Mouse (Mus musculus): ENCODE results near the gene Snrnp27. TPM values are rescaled to one million over a fixed set of nuclear protein-coding genes. Genes with fewer than 3 reads are reported as not detected.

Snrnp27 gene
- polyA plus RNA-seq, 1 experiment, result 14.0 TPM

DNA sequence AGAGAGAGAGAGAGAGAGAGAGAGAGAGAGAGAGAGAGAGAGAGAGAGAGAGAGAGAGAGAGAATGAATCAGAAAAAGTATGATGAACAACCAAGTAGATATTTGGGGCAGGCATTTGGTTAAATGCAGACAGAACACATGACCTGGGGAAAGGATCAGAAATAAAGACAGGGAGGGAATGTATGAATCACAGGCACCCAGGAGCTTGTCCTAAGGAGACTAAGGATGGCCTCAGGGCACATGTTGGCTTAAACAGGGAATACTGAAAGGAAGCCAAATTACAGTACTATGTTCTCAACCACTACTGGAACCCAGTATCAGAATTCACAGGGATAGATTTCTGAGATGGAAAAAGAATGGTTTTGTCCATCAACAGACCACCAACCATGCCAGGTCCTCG lies 2.6 kb upstream of the Snrnp27 start:
- WGBS, result 89% methylated on average over 1 of the region's 1 CpGs

DNA sequence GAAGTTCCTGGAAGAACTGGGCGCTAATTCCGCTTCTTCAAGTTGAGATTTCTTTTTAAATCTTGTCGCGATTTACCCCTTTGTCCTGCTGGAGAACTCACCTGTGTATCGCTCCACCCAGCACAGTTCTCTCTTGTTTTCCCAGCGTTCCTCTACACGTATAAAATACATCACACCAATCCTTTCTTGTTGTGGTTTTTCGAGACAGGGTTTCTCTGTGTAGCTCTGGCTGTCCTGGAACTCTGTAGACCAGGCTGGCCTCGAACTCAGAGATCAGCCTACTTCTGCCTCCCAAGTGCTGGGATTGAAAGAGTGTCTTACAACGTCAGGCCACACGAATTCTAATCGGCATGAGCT lies 311 bp upstream of the Snrnp27 start:
- Histone ChIP-seq H3K27me3 (ENCODE audit: control insufficient read depth, insufficient read depth, low read length) (no peaks in the 10 kb centered on the region), H3K4me3 (ENCODE audit: control insufficient read depth, insufficient read depth, low read length) (peak overlapping the region; percentile 88), H3K27ac (ENCODE audit: control insufficient read depth, insufficient read depth, low read length) (no peak overlapping the region), H3K4me1 (replicated peaks; ENCODE audit: control insufficient read depth, insufficient read depth, low read length) (0 out of 2 replicates have a peak, but pooled peaks cover 4% of the 10 kb centered on the region), H3K36me3 (ENCODE audit: control insufficient read depth, insufficient read depth, low read length) (peaks cover 28% of the 10 kb centered on the region)
- no peak for DNase-seq
- TF ChIP-seq CTCF (IDR thresholded peaks at IDR 0.05; ENCODE audit: borderline replicate concordance, control insufficient read depth, extremely low read depth, insufficient read depth, low read length, poor library complexity) (no peak), POLR2A (IDR thresholded peaks at IDR 0.05; ENCODE audit: control insufficient read depth, extremely low read depth, insufficient read depth, low read length, poor library complexity) (no peak)
- 42% methylated on average over 12 of the region's 12 CpGs for WGBS

More for the DNA sequence above, 2.6 kb upstream of the Snrnp27 start:
- no peak overlapping the region for H3K27ac ChIP-seq (ENCODE audit: control insufficient read depth, insufficient read depth, low read length)
- peaks cover 19% of the 10 kb centered on the region for H3K36me3 ChIP-seq (ENCODE audit: control insufficient read depth, insufficient read depth, low read length)
- no peak for TF ChIP-seq POLR2A (IDR thresholded peaks at IDR 0.05; ENCODE audit: control insufficient read depth, extremely low read depth, insufficient read depth, low read length, poor library complexity)
- no peak for DNase-seq
- no peak overlapping the region for H3K4me3 ChIP-seq (ENCODE audit: control insufficient read depth, insufficient read depth, low read length)
- H3K27me3 ChIP-seq (ENCODE audit: control insufficient read depth, insufficient read depth, low read length), result no peaks in the 10 kb centered on the region
- 0 out of 2 replicates have a peak, but pooled peaks cover 4% of the 10 kb centered on the region for H3K4me1 ChIP-seq (replicated peaks; ENCODE audit: control insufficient read depth, insufficient read depth, low read length)

DNA sequence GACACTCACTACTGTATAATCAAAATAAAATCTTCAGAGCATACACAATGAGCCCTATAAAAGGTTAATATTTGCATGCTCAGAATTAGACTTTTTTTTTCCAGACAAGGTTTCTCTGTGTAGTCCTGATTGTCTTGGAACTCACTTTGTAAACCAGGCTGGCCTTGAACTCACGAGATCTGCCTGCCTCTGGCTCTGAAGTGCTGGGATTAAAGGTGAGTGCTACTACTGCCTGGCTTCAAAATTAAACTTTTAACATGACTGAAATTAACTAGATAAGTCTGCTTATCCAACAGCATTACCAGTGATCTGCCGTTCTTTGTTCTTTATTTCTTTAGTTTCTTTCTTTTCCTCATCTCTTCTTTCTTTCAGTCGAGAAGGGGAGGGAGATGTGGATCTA lies 3.0 kb downstream of the Snrnp27 start:
- TF ChIP-seq CTCF (IDR thresholded peaks at IDR 0.05; ENCODE audit: borderline replicate concordance, control insufficient read depth, extremely low read depth, insufficient read depth, low read length, poor library complexity), result no peak
- TF ChIP-seq POLR2A (IDR thresholded peaks at IDR 0.05; ENCODE audit: control insufficient read depth, extremely low read depth, insufficient read depth, low read length, poor library complexity), result no peak
- Histone ChIP-seq H3K27me3 (ENCODE audit: control insufficient read depth, insufficient read depth, low read length) (no peaks in the 10 kb centered on the region), H3K4me1 (replicated peaks; ENCODE audit: control insufficient read depth, insufficient read depth, low read length) (0 out of 2 replicates have a peak, but pooled peaks cover 4% of the 10 kb centered on the region), H3K36me3 (ENCODE audit: control insufficient read depth, insufficient read depth, low read length) (peaks cover 52% of the 10 kb centered on the region), H3K27ac (ENCODE audit: control insufficient read depth, insufficient read depth, low read length) (no peak overlapping the region), H3K4me3 (ENCODE audit: control insufficient read depth, insufficient read depth, low read length) (no peak overlapping the region)
- no peak for DNase-seq
- WGBS, result 93% methylated on average over 3 of the region's 3 CpGs

DNA sequence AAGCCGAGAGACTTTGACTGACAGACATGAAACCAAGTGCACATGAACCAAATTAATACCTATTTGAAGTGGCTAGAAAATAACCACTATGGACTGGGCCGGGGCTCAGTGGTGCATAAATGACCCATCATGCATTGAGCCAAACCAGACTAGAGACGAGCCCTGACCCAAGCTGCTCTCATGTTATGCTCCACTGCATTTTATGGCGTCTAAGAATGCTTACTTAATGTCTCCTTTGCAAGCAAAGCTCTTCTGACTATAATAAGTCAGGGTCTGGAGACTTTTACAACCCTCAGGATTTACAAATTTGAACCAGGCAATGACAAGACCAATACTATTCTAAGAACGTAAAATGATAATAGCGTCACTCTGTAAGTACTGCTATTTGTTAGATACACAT lies 6.0 kb downstream of the Snrnp27 start:
- Histone ChIP-seq H3K36me3 (ENCODE audit: control insufficient read depth, insufficient read depth, low read length) (peaks cover 72% of the 10 kb centered on the region), H3K27ac (ENCODE audit: control insufficient read depth, insufficient read depth, low read length) (no peak overlapping the region), H3K4me1 (replicated peaks; ENCODE audit: control insufficient read depth, insufficient read depth, low read length) (no peaks in the 10 kb centered on the region), H3K4me3 (ENCODE audit: control insufficient read depth, insufficient read depth, low read length) (no peak overlapping the region), H3K27me3 (ENCODE audit: control insufficient read depth, insufficient read depth, low read length) (no peaks in the 10 kb centered on the region)
- 94% methylated on average over 6 of the region's 6 CpGs for WGBS
- DNase-seq, result no peak
- TF ChIP-seq CTCF (IDR thresholded peaks at IDR 0.05; ENCODE audit: borderline replicate concordance, control insufficient read depth, extremely low read depth, insufficient read depth, low read length, poor library complexity) (no peak), POLR2A (IDR thresholded peaks at IDR 0.05; ENCODE audit: control insufficient read depth, extremely low read depth, insufficient read depth, low read length, poor library complexity) (no peak)

DNA sequence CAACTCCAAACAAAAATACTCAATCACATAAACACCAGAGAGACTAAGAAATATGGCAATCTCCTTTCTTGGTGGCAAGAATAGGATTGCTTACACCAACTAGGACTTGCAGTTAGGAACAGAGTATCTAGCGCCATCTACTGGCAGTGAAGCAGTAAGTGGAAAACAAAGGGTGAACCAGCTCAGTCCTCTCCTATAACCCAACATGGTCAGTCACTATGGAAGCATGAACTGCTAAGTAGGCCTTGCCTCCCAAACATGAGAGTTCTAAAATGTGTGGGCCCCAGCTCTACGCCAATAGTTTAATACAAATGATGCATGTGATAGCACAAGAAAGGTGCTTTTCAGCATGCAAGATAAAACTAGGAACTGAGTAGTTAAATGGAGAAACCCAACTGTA lies 13.4 kb downstream of the Snrnp27 start:
- WGBS, result 27% methylated on average over 2 of the region's 2 CpGs
- peak; percentile 53 for DNase-seq
- Histone ChIP-seq H3K4me3 (ENCODE audit: control insufficient read depth, insufficient read depth, low read length) (no peak overlapping the region), H3K27me3 (ENCODE audit: control insufficient read depth, insufficient read depth, low read length) (no peaks in the 10 kb centered on the region), H3K27ac (ENCODE audit: control insufficient read depth, insufficient read depth, low read length) (no peak overlapping the region), H3K36me3 (ENCODE audit: control insufficient read depth, insufficient read depth, low read length) (peaks cover 28% of the 10 kb centered on the region), H3K4me1 (replicated peaks; ENCODE audit: control insufficient read depth, insufficient read depth, low read length) (peaks cover 6% of the 10 kb centered on the region; the same call in 1 of the 2 replicates)
- no peak for TF ChIP-seq CTCF (IDR thresholded peaks at IDR 0.05; ENCODE audit: borderline replicate concordance, control insufficient read depth, extremely low read depth, insufficient read depth, low read length, poor library complexity)
- TF ChIP-seq POLR2A (IDR thresholded peaks at IDR 0.05; ENCODE audit: control insufficient read depth, extremely low read depth, insufficient read depth, low read length, poor library complexity), result no peak

DNA sequence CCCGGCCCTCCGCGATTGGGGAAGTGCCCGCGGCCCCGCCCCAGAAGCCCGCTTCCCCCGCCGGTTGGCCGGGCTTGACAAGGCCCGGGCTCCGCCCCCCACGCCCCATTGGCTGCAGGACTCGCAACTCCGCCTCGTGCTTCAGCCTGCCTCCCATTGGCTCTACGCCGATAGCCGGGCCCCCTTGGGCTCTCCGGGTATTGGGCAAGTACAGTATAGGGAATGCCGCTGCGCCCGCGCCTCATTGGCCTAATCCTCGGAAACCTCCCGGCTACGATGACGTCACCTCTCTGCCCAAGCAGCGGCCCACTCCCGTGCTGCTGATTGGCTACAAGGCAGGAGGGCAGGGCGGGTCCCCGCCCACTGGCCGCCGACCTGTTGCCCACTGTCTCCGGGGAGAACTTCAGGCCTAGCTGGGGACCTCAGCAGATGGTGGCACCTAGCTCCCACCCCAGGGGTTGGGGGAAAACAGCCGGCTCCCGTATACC lies 15.0 kb downstream of the Snrnp27 start:
- 2% methylated on average over 36 of the region's 37 CpGs for WGBS
- Histone ChIP-seq H3K36me3 (ENCODE audit: control insufficient read depth, insufficient read depth, low read length) (peaks cover 12% of the 10 kb centered on the region; the same call in 1 of the 2 replicates), H3K27ac (ENCODE audit: control insufficient read depth, insufficient read depth, low read length) (peak overlapping the region; percentile 47; the same call in 1 of the 2 replicates), H3K4me1 (replicated peaks; ENCODE audit: control insufficient read depth, insufficient read depth, low read length) (peaks cover 6% of the 10 kb centered on the region; the same call in 1 of the 2 replicates), H3K4me3 (ENCODE audit: control insufficient read depth, insufficient read depth, low read length) (peak overlapping the region; percentile 57), H3K27me3 (ENCODE audit: control insufficient read depth, insufficient read depth, low read length) (no peaks in the 10 kb centered on the region)
- DNase-seq, result peak; percentile 100
- TF ChIP-seq POLR2A (IDR thresholded peaks at IDR 0.05; ENCODE audit: control insufficient read depth, extremely low read depth, insufficient read depth, low read length, poor library complexity), result peak; percentile 47
- peak; percentile 33; the same call in 1 of the 2 replicates for TF ChIP-seq CTCF (IDR thresholded peaks at IDR 0.05; ENCODE audit: borderline replicate concordance, control insufficient read depth, extremely low read depth, insufficient read depth, low read length, poor library complexity)

All from thymus, adult 2 months (tissue).